Mouse (Mus musculus): ENCODE measurements around the gene Gm8165. TPM values are rescaled to one million over a fixed set of nuclear protein-coding genes. Genes with fewer than 3 reads are reported as not detected.
"Not testable (repeated sequence)": the region's sequence is repeated elsewhere in the genome, so short reads cannot be mapped to it uniquely, and the experiment has no call there.

The Gm8165 gene
- total RNA-seq (2021) (not detected), polyA plus RNA-seq (2012; rRNA removed) (not detected in 2 replicates)
- long read RNA-seq, result 0 reads

- DNase-seq, result not testable (repeated sequence)
Measured at GRCm38 (mm10) chr14:43677099-43677498, at the start of gene Gm8165. TSS of gene Gm8165 (minus strand) at chr14:43677199.

- DNase-seq, result not testable (repeated sequence)
Measured at GRCm38 (mm10) chr14:43697621-43698020, 20.6 kb upstream of the Gm8165 start, which contains the start of gene Gm7324. TSS of gene Gm7324 (plus strand) at chr14:43697828.

Other genes with a start within 250 kb of the Gm8165 start
- not detected for gene Gm5799, start 133.6 kb downstream of the Gm8165 start, total RNA-seq (2021)
- not detected in 2 replicates for gene Gm5799, start 133.6 kb downstream of the Gm8165 start, polyA plus RNA-seq (2012; rRNA removed)
- not detected for gene Gm17654, start 98.1 kb downstream of the Gm8165 start, total RNA-seq (2021)
- not detected in 2 replicates for gene Gm17654, start 98.1 kb downstream of the Gm8165 start, polyA plus RNA-seq (2012; rRNA removed)
- not detected for gene Gm10375, start 69.2 kb downstream of the Gm8165 start, total RNA-seq (2021)
- gene Gm10375, start 69.2 kb downstream of the Gm8165 start, polyA plus RNA-seq (2012; rRNA removed), result not detected in 2 replicates
- gene Gm7324, start 20.6 kb upstream of the Gm8165 start, total RNA-seq (2021), result 1 to 10 TPM in 1 of 2 experiments, under 1 TPM in 1; 0.75 to 1.9 TPM
- not detected in 2 replicates for gene Gm7324, start 20.6 kb upstream of the Gm8165 start, polyA plus RNA-seq (2012; rRNA removed)
- not detected for gene Gm16506, start 50.3 kb upstream of the Gm8165 start, total RNA-seq (2021)
- gene Gm16506, start 50.3 kb upstream of the Gm8165 start, polyA plus RNA-seq (2012; rRNA removed), result not detected in 2 replicates
- not detected for gene Gm6526, start 70.7 kb upstream of the Gm8165 start, total RNA-seq (2021)
- not detected in 2 replicates for gene Gm6526, start 70.7 kb upstream of the Gm8165 start, polyA plus RNA-seq (2012; rRNA removed)
- gene Gm8180, start 107.5 kb upstream of the Gm8165 start, total RNA-seq (2021), result not detected
- not detected in 2 replicates for gene Gm8180, start 107.5 kb upstream of the Gm8165 start, polyA plus RNA-seq (2012; rRNA removed)
- under 1 TPM in 1 of 2 experiments, not detected in 1; 0.66 TPM for gene Ear1, start 198.3 kb upstream of the Gm8165 start, total RNA-seq (2021)
- not detected in 2 replicates for gene Ear1, start 198.3 kb upstream of the Gm8165 start, polyA plus RNA-seq (2012; rRNA removed)
- gene Ear10, start 246.4 kb upstream of the Gm8165 start, total RNA-seq (2021), result not detected
- gene Ear10, start 246.4 kb upstream of the Gm8165 start, polyA plus RNA-seq (2012; rRNA removed), result not detected in 2 replicates
- gene Gm8113, start 248.2 kb upstream of the Gm8165 start, total RNA-seq (2021), result 1 to 10 TPM; 1.5 to 3.4 TPM
- gene Gm8113, start 248.2 kb upstream of the Gm8165 start, polyA plus RNA-seq (2012; rRNA removed), result 0.36 and 0.54 TPM in 2 replicates

Data from adrenal gland, adult 2 months (tissue).